Mouse (Mus musculus) E14TG2a.4 (cell line): ENCODE measurements at regions not wholly inside any gene's neighbourhood (a gene's known extent, or its start where the extent isn't known, plus 50 kb on each side); places are given as distances from the start of the nearest gene placed in this dataset.

Source experiments
- CTCF ChIP-seq: conservative IDR thresholded peaks from 2 replicates; pipeline ENCODE4 v1.5.1; 2014; ENCODE audit warnings: low read length
- NANOG ChIP-seq: IDR thresholded peaks from 2 replicates; pipeline ENCODE4 v1.6.1; 2014; ENCODE audit warnings: borderline replicate concordance, low read length, mixed read lengths
- POU5F1 ChIP-seq: IDR thresholded peaks from 2 replicates; pipeline ENCODE4 v1.6.1; 2014; ENCODE audit warnings: low read length, borderline replicate concordance

GRCm38 (mm10) chr10:98685739-98686138 is 228.5 kb upstream of the Atp2b1 start:
- no peak for TF ChIP-seq CTCF
- TF ChIP-seq POU5F1, result no peak
- TF ChIP-seq NANOG, result no peak
